Mouse (Mus musculus) spleen, postnatal 14 days (tissue): ENCODE measurements around the gene Ly6g5c.
"Not testable (repeated sequence)": the region's sequence is repeated elsewhere in the genome, so short reads cannot be mapped to it uniquely, and the experiment has no call there.

Experiments used
- DNase-seq, 2 experiments: peaks; one replicate each; pipeline ENCODE4 v3.0.0; 2021 to 2022; ENCODE audit warnings: low spot score in 2 of 2

The Ly6g5c gene

GRCm38 (mm10) chr17:35106522-35106921 lies 1.6 kb upstream of the Ly6g5c start:
- DNase-seq: no peak

- DNase-seq: no peak
Observed at GRCm38 (mm10) chr17:35111774-35112173, 3.7 kb downstream of the Ly6g5c start.

GRCm38 (mm10) chr17:35115046-35116019 lies 7.3 kb downstream of the Ly6g5c start, which contains the start of gene Ly6g5b:
Gene Ly6g5b (minus strand): TSS chr17:35115428.
- DNase-seq: peak in 1 of 2 experiments; percentile 48

- no peak for DNase-seq
Observed at GRCm38 (mm10) chr17:35120745-35121142, 12.7 kb downstream of the Ly6g5c start.

- peak; percentile 91 to 94 for DNase-seq
Observed at GRCm38 (mm10) chr17:35121143-35121799, 13.2 kb downstream of the Ly6g5c start, which contains the start of gene Gpank1. Gene Gpank1 (plus strand): TSS chr17:35121455.

GRCm38 (mm10) chr17:35121871-35122303 lies 13.8 kb downstream of the Ly6g5c start, which contains the start of gene Csnk2b:
Gene Csnk2b (minus strand): TSS chr17:35122053.
- peak in 1 of 2 experiments; percentile 29 for DNase-seq

GRCm38 (mm10) chr17:35123287-35123686 lies 15.2 kb downstream of the Ly6g5c start:
- not testable (repeated sequence) for DNase-seq

GRCm38 (mm10) chr17:35124261-35124896 lies 16.3 kb downstream of the Ly6g5c start:
- DNase-seq: not testable (repeated sequence)

GRCm38 (mm10) chr17:35125081-35125480 lies 17.0 kb downstream of the Ly6g5c start:
- DNase-seq: no peak

GRCm38 (mm10) chr17:35125578-35125977 lies 17.5 kb downstream of the Ly6g5c start:
- no peak for DNase-seq

GRCm38 (mm10) chr17:35126206-35126611 lies 18.1 kb downstream of the Ly6g5c start, which contains the start of gene D17H6S53E:
Gene D17H6S53E (plus strand): TSS chr17:35126373.
- DNase-seq: peak; percentile 63 to 66

GRCm38 (mm10) chr17:35127017-35127416 lies 18.9 kb downstream of the Ly6g5c start:
- DNase-seq: no peak

- no peak for DNase-seq
Observed at GRCm38 (mm10) chr17:35128996-35129395, 20.9 kb downstream of the Ly6g5c start.

- DNase-seq: no peak
Observed at GRCm38 (mm10) chr17:35131038-35131437, 23.0 kb downstream of the Ly6g5c start.

- DNase-seq: no peak
Observed at GRCm38 (mm10) chr17:35131500-35132173, 23.6 kb downstream of the Ly6g5c start, which contains the start of gene Apom. Gene Apom (minus strand): TSS chr17:35132050.

GRCm38 (mm10) chr17:35132174-35132560 lies 24.1 kb downstream of the Ly6g5c start:
- DNase-seq: no peak

- DNase-seq: no peak
Observed at GRCm38 (mm10) chr17:35133517-35133916, 25.4 kb downstream of the Ly6g5c start.

- peak; percentile 85 to 92 for DNase-seq
Observed at GRCm38 (mm10) chr17:35134801-35135590, 26.9 kb downstream of the Ly6g5c start, which contains the start of gene Bag6. Gene Bag6 (plus strand): TSS chr17:35135178.

- DNase-seq: no peak
Observed at GRCm38 (mm10) chr17:35135591-35136320, 27.7 kb downstream of the Ly6g5c start.
